Mouse (Mus musculus) retina, embryonic 14.5 days (tissue): Measurements from ENCODE around the gene Rs1.
"Not testable (repeated sequence)": the region's sequence is repeated elsewhere in the genome, so short reads cannot be mapped to it uniquely, and the experiment has no call there.

Source experiments
- DNase-seq: peaks from one replicate; pipeline ENCODE4 v3.0.0-alpha.2; 2015; ENCODE audit warnings: low spot score

Gene Rs1

DNA sequence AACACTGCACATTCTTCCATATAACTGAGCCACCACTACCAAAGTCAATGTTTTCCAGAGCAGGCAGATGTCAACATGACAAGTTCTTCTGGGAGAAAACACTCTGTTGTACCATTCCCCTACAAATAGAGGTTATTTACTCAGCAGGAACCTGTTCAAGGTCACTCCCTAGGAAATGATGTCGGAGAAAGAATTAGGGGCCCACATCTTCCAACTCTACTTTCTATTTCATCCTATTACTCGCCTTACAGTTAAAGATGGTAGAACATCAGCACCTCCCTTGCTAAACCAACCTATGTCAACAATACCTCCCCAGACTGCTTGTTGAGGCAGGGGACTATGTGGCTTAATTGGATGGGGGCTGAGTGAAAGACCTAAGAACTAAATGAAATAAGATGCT lies at the start of gene Rs1:
Gene Rs1 (plus strand): TSS at position 301 of the 400 bp plus-strand sequence.
- no peak for DNase-seq

DNA sequence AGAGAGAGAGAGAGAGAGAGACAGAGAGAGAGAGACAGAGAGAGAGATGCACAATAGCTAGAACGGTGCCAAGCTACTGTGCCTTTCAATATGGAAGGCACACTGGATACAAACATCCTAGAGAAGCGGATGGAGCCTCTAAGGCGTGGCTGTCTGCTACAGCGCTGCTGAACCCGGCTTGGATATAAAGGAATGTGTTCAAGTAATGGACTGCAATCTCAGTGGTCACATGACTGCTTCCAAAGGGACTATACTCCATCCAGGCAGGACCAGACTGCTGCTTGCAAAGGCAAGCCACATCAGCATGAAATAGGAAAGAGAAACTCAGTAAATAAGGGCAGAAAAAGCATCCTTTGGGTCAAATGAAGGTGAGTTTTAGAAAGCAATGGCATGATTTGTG lies 32.2 kb upstream of the Rs1 start, which contains the start of gene Ppef1:
Gene Ppef1 (minus strand): TSS at position 116 of the 400 bp plus-strand sequence.
- DNase-seq = no peak

DNA sequence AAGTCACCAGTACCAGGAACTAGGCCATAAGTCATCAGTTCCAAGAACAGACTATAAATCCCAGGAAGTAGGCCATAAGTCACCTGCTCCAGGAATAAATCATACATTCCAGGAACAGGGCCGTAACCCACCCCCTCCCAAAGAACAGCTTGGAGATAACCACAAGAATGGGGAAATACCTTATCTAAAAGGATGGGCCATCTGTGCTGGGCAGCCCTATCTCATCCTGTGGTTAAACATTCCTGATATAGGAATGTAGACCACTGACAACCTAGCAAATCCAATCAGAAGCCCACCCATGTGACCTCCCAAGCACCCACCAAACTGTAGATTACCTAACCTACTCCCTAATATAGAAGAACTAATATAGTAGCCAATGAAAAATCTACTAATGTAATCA lies 22.4 kb upstream of the Rs1 start:
- no peak for DNase-seq

DNA sequence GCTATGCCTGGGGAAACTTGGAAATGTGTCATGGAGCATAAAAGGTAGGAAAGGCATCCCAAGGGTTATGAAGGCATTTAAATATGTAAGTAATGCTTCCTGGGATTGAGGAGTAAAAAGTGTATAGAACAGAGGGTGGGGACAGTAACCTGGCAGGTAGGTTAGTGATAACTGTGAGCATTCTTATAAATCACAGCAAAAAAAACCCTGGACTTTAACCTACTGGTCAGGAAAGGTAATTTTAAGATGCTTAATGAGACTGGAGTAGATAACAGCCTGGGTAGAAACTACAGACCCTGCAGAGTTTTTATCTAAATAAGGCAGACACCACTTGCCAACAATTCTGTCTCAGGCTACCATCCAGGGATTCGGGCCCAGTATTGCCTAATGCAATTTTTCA lies 19.2 kb upstream of the Rs1 start:
- no peak for DNase-seq

DNA sequence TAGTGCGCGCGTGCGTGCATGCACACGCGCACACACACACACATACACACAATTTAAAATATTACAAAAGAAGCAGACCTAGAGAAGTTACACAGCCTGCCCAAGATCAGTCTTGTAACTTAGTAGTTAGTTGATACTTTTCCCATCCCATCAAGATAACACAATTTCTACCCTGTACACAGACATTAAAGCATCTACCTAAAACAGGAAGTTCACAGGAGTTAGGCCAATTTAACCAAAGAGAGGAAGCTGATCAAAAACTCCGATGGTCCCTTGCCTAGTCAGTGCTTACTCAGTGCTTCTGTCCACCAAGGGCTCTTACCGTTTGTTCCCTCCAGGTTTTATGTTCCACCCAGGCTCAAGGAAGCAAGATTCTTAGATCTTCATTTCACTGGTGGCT lies 17.0 kb upstream of the Rs1 start:
- no peak for DNase-seq

DNA sequence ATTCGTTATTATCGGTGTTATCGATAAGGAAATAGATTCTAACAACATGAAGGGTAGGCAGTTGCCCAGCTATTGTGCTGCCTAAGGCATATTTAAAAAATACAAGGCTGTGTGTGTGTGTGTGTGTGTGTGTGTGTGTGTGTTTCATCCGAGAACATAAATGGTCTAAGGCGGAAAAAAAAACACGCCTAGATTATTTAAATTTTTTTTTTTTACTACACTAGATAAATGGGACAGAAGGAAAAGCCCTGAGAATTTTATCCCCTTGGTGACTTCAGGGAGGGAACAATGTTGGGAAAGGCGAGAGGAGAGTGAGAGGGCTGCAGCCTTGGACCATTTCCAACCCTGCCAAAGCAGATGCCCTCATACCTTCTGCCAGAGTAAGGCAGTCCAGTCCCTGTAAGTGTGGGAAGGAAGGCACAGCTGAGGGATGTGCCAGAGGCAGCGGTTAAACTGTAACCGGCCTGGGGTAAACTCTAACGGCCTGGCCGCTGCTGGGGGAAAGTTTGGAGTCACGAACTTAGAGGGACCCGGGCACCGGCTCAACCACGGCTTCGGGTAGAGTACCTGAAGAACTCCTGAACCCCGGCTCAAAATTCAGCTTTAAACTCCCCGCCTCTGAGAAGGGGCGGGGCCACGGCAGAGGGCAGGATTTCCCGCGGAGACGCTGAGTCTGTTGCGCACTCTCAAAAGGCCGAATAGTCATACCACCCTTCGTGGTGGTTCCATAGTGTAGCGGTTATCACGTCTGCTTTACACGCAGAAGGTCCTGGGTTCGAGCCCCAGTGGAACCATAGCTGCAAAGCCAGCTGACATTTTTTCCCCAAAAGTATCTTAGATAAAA lies 2.2 kb upstream of the Rs1 start:
- DNase-seq = peak; percentile 92

DNA sequence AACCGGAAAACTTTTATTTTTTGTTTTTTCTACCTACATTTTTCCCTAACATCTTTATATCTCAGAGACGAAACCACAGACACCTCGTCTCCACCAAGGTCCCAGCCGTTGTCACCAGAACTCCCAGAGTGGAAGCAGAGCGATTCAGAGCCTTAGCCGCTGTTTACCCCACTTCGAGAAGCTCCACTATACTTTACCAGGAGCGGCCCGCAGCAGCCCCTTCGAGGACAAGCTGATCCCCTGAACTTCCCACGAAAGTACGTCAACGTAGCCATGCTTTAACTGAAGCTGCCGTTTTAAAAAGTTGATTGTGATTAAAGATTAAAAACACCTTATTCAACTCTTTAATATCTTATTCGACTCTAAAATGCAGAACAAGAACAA lies 1.6 kb upstream of the Rs1 start:
- no peak for DNase-seq

DNA sequence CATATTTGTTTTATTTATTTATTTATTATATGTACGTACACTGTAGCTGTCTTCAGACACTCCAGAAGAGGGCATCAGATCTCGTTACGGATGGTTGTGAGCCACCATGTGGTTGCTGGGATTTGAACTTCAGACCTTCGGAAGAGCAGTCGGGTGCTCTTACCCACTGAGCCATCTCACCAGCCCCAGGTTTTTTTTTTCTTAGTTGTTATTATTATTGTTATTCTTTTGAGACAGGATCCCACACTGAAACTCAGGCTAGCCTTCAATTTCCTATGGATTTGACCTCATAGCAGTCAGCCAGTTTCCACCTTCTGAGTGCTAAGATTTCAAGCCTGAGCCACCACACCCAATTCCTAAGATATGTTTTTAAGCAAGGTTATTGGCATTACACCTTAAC lies 1.8 kb downstream of the Rs1 start:
- not testable (repeated sequence) for DNase-seq

DNA sequence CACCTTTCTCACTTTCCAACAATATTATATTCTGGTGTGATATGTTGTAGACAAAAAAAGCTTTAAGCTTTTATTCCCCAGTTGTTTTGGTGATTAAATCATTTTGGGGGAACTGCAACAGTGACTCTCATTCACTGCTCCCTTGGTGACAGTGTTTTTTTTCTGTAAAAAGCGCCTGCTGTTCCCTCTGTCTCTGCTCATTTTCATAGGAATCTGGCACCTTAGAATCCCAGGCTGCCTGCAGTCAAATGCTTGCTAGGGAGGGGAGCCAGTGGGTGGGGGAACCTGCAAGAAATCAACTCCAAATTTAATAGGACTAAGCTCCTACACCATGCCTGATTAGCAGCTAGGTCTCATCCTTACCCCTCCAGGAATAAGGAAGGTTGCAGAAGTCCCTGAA lies 5.2 kb downstream of the Rs1 start:
- DNase-seq = no peak

DNA sequence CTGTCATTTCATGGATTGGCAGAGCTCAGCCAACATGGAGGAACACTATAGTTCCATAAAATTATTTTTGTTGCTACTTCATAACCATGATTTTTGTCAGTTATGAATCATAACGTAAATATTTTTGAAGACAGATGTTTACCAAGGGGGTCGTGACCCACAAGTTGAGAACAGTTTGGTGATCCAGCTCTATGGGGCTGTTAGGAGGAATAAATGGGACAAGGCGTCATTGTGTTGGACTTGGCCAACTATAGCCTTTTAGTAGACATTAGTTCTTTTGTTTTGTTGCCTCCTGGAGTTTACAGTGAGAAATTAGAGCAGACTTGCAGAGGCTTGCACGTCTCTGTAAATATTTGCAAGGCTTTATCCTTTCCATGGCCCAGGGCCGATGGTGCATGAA lies 14.5 kb downstream of the Rs1 start:
- DNase-seq = no peak

DNA sequence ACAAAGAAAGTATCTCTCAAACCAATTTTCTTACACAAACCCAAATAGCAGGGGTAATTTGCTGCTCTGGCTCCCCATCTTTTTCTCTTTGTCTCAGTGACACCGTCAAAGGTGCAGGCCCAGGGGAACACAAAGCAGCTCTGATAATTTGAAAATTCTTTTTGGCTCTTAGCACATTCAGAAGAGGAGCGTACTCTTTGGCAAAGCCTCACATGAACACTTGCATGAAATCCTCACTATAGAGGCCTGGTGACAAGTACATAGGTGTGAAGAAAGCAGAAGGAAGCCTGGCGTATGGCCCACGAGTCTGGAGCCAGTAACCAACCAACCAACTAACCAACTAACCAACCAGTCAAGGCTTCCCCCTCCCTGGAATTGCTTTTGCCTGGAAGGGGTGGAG lies 27.1 kb downstream of the Rs1 start:
- DNase-seq = no peak

DNA sequence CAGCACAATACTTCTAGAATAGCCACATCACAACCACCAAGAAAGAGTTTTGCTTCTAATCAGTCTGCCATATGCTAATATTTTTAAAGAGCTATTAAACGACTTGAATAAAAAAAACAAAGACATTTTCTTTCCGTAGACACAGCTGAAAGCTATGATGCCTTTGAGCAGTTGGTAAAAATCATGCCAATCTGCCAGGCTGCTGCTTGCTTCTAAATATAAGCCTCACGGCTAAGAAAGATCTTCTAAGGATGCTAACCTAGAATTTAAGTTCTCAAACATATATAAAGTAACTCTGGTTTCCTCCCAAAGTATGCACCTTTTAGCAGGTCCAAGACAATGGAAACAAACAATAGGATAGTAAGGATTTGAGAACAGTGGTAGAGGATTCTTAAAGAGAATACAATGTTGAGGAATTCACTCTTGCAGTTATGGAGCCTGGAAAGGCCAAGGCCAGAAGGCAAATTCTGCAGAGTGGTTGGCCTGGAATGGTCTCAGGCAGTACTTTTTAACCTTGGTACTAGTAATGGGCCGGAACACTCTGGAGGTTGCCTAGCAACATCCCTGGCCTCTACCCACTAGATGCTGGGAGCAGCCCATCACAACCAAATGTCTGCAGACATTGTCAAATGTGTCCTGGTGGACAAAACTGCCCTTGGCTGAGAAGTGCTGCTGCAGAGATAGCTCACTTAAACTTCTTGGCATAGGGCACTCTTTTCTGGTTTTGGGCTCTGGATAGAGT lies 36.8 kb downstream of the Rs1 start:
- DNase-seq = no peak

DNA sequence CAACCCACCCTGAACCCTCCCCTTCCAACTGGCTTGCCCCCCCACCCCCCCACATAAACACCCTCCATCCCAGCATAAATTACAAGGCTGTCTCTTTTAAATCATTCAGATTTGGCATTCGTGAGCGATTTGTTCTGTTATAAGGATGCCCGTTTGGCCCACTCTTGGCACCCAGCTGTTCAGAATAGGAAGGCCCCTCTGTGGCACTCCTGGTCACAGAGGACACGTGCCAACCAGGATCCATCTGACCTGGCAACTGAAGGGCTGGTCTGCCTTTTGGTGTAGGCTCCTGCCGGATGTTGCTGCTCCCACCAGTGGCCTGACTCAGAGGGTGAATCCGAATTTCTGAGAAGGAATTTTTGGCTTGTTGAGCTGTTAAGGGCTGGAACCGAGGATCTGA lies 40.4 kb downstream of the Rs1 start:
- DNase-seq = no peak
